Mouse (Mus musculus): ENCODE data around the gene Setd5.

GRCm38 (mm10) chr6:113160106-113160505 lies 82.9 kb downstream of the Setd5 start:
- TF ChIP-seq CTCF (conservative IDR thresholded peaks at IDR 0.05; ENCODE audit: insufficient read depth, insufficient read length, low read depth, low read length) (no peak), POLR2A (IDR thresholded peaks at IDR 0.05; ENCODE audit: low read depth, low read length) (no peak)

Data from kidney, adult 2 months (tissue).